Mouse (Mus musculus) frontal cortex, postnatal 14 days (tissue): Measurements from ENCODE around the gene Igf1r.
A peak's percentile ranks its signal among the peaks of the same experiment; 100 is the strongest.

Experiments used
- DNase-seq, 2 experiments: peaks; one replicate each; pipeline ENCODE4 v3.0.0; 2022; ENCODE audit warnings: low spot score in 2 of 2

Gene Igf1r

DNA sequence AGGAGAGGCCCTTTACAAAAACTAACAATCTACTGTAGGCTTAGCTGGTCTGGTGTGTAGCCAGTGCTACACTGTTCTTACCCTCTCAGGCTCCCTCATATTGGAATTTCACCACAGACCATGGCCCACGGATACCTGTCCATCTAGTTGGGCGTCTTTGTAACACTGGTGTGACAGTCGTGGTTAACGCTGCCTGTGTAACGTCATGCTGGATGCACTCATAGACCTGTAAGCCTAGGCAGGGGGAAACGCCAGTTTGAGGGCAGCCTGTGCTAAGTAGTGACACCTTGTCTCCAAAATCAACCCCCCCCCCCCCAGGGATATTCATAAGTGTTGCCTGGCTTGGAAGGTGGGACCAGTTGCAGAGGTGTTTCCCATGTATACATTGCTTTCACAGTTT is 4.7 kb downstream of the Igf1r start:
- DNase-seq, result no peak

DNA sequence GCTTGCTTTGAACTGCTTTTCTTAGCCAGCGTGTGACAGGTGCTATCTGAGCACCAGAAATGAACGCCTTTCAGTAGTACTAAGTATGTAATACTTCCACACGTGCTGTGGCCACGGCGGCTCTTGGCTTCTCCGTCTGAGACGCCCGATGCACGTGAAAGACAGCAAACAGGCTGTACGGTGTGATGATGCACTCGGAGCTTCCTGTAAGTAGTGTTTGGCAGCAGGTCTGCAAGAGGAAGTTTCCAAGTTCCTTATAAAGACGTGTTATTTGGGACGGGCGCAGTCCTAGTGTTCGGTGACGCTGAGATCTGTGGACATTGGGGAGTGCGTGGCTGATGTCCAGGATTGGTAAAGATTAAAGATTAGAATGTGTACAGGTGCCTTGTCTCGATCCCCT is 5.4 kb downstream of the Igf1r start:
- no peak for DNase-seq

DNA sequence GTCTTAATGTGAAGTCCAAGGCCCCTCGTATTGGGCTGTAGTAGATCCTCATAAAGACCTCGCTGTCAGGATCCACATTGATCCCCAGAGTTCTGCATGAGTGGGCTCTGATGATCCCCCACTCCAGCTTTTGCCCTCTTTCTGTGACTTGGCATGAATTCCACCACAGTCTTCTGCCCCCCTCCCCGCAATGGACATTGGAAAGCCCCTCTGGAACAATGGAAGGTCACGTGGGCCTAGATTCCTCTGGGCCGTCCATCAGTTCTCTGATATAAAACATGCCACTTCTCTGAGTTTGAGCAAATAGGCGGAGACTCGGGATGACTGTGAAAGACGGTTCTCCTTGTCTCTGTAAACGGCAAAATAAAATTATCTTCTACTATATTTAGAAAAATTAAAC is 8.1 kb downstream of the Igf1r start:
- DNase-seq, result no peak

DNA sequence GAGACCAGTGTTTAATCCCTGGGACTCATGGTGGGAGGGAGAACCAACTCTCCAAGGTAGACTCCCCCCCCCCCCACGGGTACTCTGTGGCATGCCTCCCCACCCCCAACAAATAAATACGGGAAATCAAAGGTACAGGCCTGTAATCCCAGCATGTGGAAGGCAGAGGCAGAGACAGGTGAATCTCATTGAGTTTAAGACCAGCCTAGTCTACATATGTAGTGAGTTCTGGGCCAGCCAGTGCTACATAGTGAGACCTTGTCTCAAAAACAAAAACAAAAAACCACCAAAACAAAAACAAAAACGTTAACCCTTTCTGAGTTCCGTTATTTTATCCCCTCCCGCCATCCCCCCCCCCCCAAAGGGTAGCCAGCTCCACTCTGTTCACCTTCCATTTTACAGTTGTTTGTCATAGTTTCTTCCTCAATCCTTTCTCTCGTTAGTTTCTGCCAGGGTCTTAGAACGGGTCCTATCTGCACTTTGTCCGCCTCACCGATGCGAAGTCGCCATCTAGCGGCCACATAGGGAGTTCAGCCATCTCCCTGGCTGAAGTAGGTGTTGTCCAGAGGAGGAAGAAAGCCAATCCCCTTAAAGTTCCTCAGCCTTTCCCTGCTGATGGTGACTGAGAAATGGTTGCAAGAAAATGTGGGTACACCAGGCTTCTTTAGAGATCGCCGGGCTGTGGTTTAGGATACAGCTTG is 9.1 kb downstream of the Igf1r start:
- peak; percentile 49 to 73 for DNase-seq

DNA sequence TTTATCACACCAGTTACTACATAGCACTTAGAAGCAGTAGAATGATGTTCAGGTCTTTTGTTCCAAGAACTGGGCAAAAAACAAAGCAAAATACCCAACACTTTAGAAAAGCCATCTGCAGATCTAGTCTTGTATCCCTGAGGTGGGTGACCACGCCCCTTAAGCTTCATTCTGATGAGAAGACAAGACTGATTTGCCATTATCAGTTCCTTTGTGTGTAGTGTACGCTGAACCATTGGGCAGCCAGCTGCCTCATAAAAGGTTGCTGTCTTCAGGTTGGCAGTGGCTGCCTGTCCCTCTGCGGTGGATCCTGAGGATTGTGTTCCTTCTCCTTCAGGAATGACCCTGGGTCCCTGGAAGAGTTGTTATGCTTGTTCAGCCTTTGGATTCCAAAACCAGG is 11.1 kb downstream of the Igf1r start:
- no peak for DNase-seq

DNA sequence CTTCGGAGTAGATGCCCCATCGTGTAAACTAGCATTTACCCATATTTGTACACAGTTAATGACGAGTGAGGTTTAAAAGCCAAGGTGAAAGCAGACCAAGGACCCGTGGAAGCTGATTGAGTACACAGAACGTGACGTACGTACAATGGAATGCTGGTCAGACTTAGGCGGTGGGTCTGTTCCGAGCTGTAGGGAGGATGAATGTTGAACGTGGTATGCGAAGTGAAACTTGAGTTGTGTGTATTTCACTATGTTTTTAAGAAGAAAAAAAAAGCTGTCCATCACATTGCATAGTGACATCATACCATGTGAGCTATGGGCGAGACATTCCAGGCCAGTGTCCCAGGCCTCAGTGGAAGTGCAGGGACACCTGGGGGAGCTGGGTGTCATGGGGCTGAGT is 15.8 kb downstream of the Igf1r start:
- DNase-seq, result no peak

DNA sequence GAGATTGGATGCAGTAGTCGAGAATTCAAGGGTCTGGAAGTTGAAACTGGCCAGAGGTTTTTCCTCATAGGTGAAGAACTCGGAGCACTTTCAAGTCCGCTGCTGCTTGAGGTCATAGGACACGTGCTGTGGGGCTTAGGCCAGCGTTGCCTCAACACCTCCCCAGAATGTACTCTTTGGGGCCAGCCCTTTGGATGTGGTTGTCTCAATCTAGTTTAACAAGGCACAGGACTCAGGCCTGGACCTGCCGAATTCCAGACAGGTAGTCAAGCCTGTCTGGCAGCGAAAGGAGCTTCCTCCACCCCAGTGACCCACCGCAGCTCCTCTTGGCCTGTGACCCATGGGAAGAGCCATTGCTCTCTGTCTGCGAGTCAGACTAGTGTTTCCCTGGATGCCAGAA is 16.4 kb downstream of the Igf1r start:
- no peak for DNase-seq

DNA sequence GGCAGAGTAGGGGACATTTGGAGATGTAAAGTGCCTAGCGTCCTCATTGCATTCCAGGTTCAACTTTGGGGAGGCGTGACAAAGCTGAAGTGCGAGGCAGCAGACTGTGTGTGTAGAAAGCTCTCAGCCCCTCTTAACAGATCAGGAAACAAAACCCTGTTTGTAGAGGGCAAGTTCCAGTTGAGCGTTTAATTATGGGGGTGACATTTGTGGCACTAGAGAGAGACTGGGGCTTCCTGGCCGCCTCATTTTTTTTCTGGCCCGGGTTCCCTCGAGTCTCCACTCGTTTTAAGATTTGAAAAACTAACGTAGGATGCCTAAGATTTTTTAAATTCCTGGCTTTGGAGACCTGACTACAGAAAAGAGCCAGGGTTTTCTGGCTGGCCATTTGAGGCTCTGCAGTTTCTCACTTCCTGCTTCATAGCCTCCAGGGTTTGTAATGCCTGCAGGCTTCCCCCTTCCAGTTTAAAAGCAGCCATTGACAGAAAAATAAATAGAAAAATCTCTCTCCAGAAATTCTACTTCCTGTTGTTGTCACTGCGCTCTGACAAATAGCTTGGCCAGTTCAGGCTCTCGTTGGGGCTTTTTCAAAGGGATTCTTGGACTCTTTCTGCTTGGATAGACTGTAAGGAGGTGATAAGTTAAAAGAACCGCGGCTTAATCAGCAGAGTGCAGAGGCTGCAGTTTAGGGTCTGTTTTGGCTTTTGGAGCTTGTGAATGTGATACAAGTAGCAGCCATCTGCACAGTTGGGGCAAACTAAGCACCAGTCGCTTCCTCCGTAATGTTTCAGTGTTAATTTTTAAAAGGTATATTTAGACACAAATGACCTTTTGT is 20.8 kb downstream of the Igf1r start:
- DNase-seq, result no peak

DNA sequence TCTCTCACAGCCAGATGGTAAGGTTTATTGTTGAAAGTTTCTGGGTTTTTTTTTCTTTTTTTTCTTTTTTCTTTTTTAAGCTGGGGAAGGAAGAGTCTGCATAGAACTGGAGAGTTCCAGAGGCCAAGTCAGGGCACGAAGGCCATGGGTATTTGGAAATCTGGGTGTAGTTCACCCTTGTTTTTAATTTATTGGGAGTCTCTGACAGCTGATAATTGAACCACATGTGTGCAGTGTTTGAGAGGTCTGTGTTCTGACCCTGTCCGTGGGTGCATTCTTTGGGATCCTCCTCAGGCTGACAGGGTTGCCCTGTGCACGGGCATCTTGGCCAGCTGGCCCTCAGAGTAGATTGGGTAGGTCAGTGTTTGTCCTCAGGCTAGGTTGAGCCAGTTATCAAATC is 29.3 kb downstream of the Igf1r start:
- DNase-seq, result no peak

DNA sequence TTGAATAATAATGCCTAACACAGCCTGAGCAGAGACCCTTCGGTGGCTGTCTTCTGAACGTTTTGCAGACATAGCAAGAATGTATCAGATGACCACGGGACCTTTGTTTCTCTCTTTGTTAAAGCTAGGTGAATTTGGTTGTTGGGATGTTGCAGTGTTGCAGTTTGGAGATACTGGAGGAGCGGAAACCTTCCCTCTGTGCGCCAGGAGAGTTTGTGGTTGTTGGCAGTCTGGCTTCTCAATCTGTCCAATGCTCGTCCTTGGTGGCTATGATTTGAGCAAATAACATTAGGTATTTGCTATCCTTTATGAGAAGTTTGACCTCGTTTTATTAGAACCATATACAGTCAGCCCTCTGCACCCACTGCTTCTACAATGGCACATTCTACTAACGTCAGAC is 30.2 kb downstream of the Igf1r start:
- DNase-seq, result no peak

DNA sequence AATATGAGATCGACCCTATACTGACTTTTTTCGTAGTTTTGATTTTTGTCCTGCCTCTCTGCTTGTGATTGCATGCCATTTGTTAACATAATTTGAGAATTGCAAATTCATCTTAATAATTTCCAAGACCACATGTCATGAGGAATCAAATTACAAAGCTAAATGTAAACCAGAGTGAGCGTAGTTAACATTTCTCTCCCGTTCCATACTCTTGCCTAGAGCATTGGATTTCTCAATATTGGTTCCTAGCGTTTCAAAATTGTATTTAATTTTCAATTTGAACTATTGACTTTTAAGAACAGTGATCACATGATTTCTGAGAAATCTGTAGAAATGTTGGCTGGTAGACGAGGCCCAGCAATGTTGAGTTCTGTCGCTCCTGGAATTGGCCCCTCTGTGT is 30.8 kb downstream of the Igf1r start:
- no peak for DNase-seq

DNA sequence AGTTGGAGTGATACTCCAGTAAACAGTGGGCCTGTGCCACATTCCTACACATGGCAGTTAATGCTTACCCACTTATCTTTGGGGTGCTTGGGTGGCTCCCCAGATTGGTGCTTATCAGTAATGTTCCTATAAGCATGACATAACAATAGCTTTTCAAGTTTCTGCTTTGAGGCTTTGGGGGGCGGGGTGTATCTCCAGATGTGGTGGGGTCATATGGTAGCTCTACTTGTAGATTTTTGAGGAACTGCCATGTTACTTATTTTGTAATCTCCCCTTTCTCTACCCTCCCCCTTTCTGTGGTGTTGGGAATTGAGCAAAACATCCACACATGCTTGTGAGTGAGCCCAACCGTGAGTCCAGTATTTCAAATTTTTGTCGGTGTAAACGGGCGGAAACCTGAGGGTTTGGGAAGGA is 32.4 kb downstream of the Igf1r start:
- no peak for DNase-seq

DNA sequence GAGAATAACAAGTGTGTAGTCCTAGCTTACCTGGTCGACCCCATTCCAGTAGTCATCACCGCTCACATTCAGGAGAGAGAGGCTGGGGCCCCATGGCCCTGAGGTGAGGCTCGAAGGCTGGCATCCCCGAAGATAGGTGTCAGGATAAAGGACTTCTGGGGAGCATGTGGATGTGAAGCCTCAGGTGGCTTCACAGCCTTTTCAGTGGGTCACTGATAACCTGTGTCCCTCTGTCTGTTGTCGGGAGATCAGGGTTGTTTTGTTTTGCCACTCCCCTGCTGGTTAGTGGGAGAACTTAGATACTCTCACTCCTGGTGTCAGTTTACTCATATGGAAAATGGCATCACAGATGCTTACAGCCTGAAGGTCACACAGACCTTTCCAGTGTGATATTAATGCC is 32.9 kb downstream of the Igf1r start:
- no peak for DNase-seq

DNA sequence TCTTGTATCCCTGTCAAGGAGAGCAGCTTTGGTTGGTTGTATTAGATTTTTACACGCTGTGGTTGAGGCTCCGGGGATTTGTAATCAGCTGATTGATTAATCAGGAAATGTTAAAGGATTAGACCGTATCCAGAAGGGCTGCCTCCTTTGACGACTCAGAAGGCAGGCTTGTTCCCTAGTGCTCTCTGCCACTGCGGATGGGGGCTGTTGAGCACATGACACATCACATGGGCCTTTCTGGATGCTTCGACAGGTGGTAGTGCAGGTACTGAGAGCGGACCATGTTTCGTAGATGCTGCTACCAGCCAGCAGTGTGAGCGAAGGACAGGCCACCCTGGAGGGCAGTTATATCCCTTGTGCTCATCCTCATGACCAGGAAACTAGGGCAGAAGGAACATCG is 33.6 kb downstream of the Igf1r start:
- no peak for DNase-seq

DNA sequence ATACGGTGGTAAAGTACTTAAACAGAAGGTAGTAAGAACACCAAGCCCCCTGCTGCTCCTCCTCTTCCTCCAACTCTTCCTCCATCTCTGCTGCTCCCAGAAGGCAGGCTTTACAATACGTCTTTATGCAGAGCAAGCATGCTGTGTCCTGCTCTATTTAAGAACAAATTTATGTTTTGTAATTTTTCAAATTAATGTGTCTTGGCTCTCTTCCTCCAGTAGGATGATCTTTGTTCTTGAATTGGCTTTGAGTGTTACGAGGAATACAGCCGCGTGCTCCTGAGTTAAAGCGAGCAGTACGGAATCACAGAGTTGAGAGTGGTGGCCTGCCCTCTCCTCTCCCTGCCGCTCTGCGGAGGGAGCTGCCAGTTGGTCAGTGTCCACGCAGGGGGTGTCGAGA is 34.2 kb downstream of the Igf1r start:
- DNase-seq, result no peak

DNA sequence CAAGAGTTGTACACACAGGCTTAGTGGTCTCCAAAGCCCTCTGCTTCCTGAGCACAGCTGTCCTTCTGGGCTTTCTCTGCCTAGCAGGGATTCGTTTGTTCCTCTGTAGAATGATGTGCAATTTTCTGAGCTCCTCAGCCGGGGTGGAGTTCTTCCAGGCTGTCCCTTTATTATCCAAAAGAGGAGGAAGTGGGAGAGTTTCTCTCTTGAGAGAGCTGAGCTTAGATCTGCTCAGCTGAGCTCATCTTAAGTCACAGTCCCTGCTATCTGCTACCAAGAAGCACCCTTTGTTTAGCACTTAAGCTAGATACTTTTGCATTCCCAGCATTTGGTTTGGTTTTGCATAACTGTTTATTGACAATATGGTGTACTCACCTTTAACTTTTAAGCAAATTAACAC is 36.7 kb downstream of the Igf1r start:
- no peak for DNase-seq

DNA sequence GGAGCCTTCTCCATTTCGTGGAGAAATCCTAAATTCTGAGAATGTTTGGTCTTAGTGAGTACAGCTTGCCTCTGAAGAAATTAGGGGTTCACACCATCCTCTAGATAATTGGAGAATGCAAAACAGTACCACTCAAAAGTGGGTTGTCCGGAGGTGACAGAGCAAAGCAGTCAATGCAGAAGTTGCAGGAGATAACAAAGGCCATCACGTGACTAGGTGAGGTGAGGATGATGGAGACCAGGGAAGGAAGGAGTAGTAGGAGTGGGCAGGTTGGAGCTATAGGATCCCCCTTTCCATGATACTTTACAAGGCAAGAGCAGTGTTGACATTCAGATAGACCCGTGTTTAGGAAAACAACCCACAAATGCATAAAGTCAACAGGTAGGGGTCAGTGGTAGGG is 41.0 kb downstream of the Igf1r start:
- DNase-seq, result no peak

DNA sequence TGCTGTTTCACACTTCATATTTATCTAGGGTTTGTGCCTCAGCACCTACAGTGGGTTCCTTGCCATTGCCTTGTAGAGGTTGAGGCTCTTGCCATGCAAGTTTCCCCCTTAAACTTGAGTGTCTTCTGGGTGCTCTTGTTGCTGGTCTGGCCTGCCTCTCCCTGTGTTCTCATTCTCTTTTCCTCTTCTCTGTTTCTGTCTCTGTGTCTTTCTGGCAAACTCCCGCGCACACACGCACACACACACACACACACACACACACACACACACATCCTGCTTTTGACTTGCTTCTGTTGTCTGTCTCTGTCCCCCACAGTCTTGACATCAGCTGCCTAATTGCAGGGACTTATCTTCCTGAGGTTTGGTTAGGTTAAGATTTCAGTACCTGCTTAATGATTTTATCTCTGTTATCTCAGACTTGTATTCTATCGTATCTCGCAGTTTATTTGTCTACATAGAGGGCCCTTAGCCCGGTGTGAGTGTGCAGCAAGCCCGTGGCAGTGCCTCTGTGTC is 41.8 kb downstream of the Igf1r start:
- DNase-seq, result no peak

DNA sequence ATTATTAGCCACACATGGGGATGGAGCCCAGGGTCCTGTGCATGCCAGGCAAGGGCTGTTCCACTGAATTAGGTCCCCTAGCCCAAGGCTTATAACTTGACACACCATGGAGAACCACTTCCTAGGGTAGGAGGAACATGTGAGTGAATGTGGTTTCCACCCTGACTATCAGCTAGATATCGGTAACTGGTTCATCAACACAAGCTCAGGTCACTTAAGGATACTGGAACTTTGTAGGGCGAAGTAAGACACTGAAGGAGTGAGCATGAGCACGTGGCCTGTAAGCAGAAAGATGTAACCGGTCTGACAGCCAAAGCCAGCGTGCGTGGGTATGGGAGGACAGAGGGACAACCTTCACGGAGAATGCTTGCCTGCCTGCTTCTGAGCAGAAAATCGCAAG is 42.6 kb downstream of the Igf1r start:
- DNase-seq, result no peak

DNA sequence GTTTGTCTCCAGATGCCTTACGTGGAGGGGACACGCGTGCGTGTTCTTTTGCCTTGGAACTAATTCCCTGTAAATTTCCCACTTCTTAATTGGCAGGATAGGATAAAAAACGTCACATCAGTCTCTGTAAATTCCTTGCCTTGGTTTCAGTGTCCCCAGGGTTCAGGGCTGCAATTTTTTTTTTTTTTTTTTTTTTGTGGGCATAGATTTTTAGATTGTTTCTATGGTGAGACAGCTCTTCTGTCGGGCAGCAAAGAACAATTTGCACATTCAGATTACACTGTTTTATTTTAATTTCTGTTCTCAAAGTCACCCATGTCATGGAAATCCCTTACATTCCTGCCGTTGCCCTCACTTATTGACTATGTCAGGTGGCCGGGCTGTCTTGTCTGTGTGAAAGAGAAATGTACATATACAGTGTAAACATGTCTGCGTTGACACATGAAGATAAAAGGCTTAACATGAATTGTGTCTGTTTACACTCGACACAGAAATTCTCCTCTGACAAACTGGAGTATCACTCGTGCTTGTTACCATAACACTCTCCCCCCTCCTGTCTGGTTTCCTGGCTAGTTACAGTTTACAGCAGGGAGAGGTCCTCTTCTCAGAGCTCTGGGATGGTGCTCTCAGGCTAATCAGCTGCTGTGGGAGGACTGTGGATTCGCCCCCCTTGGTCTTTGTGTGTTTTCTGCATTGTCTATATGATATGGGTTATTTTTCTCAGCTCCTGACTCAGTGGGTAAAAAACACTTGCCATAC is 43.8 kb downstream of the Igf1r start:
- no peak for DNase-seq

DNA sequence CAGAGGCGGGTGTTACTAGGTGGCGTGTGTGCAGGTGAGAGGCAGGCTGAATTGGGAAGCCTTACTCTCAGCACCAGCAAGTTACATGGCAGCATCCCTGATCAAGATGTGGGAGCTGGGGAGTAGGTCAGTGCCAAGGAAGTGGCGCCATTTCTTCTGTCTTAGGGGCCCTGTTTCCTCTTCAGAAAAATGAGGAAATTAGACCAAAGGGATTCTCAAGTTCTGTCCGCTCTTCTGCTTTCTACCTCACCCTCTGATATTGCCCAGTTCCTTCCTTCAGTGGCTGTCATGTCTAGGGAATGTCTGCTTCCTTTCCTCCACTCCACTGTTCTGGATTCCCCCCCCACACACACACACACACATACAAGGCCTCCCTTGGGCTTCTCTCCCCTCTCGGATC is 48.6 kb downstream of the Igf1r start:
- no peak for DNase-seq

DNA sequence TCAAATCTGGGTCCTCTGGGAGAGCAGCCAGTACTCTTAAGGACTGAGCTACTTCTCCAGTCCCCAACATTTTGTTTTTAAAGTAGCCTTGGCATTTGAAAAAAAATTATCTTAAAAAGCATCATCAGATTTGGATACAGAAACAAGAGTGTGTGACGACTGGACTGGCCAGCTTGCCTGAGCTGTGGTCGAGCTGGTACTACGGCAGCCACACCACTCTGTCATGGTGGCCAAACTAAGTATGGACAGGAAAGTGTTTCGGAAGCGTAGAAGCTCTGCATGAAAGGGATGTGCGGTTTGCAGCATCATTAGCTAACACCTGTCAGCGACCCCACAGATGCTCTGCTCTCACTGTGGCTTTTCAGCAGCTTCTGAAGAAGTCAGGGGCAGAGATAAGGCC is 53.4 kb downstream of the Igf1r start:
- no peak for DNase-seq

DNA sequence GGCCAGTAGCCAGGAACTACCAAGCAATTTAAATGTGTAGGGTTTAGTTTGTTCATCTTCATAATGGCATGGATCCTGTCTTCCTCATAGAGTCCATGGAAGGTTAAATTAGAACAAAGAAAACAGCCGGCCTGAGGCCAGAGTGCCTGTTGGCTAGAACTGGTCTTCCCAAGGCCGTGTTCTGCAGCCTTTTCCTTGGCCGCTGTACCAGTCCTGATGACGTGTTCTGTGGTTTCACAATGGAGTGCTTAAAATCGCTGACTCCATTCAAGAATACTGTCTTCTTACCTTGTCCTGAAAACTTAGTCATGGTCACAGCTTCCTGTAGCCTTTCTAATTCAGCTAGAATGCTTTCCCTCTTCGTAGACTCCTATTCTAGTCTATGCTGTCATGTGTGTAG is 53.9 kb downstream of the Igf1r start:
- DNase-seq, result no peak
